Mouse (Mus musculus) C2C12 (cell line): ENCODE results near the gene Abo. TPM values are rescaled to one million over a fixed set of nuclear protein-coding genes. Genes with fewer than 3 reads are reported as not detected.
"Not testable (repeated sequence)": the region's sequence is repeated elsewhere in the genome, so short reads cannot be mapped to it uniquely, and the experiment has no call there.

ENCODE experiments used
- H3K27me3 ChIP-seq: one replicate; pipeline ENCODE4 v1.6.1; 2011; ENCODE audit not compliant: control insufficient read depth, insufficient read depth, insufficient read length
- H3K36me3 ChIP-seq: one replicate; pipeline ENCODE4 v1.6.1; 2011; ENCODE audit not compliant: control insufficient read depth, insufficient read depth
- H3K4me3 ChIP-seq: one replicate; pipeline ENCODE4 v1.5.1; 2011; ENCODE audit warnings: mild to moderate bottlenecking, control low read depth; ENCODE audit not compliant: poor library complexity, insufficient read depth, severe bottlenecking
- H3K79me2 ChIP-seq: one replicate; pipeline ENCODE4 v1.6.1; 2011; ENCODE audit not compliant: control insufficient read depth, insufficient read depth
- H3K79me3 ChIP-seq: one replicate; pipeline ENCODE4 v1.6.1; 2011; ENCODE audit warnings: low read depth, control low read depth
- H3ac ChIP-seq: one replicate; pipeline ENCODE3; 2011; ENCODE audit warnings: low read depth; ENCODE audit not compliant: control insufficient read depth, insufficient read length
- CEBPB ChIP-seq: IDR thresholded peaks from one replicate; pipeline ENCODE4 v1.6.1; 2011; ENCODE audit warnings: low read depth, mild to moderate bottlenecking, control low read depth, moderate library complexity
- CTCF ChIP-seq: IDR thresholded peaks from one replicate; pipeline ENCODE4 v1.5.1; 2011; ENCODE audit not compliant: control insufficient read depth, insufficient read depth, insufficient read length
- FOSL1 ChIP-seq: IDR thresholded peaks from one replicate; pipeline ENCODE4 v1.8.0; 2011; ENCODE audit warnings: mild to moderate bottlenecking, low read length; ENCODE audit not compliant: poor library complexity, insufficient read depth, severe bottlenecking
- MAX ChIP-seq: IDR thresholded peaks from one replicate; pipeline ENCODE4 v1.6.1; 2011; ENCODE audit warnings: mild to moderate bottlenecking, control low read depth
- MYOD1 ChIP-seq: IDR thresholded peaks from one replicate; pipeline ENCODE4 v1.6.1; 2011; ENCODE audit warnings: low read depth; ENCODE audit not compliant: control insufficient read depth, insufficient read length
- MYOG ChIP-seq: IDR thresholded peaks from one replicate; pipeline ENCODE4 v1.6.1; 2011; ENCODE audit not compliant: control insufficient read depth, insufficient read length; ENCODE audit errors: extremely low read depth
- USF1 ChIP-seq: IDR thresholded peaks from one replicate; pipeline ENCODE4 v1.6.1; 2011; ENCODE audit warnings: low read depth, mild to moderate bottlenecking, control low read depth, moderate library complexity
- polyA plus RNA-seq: library from polyadenylated mRNA; unstranded; fragments of >200 nt; fragmentation: generic; extraction: Trizol; gene quantifications from one replicate; pipeline ENCODE4 v1.2.1, GENCODE M21; 2012; ENCODE audit warnings: missing spikeins

Gene Abo
- polyA plus RNA-seq, 1 experiment, result not detected

DNA sequence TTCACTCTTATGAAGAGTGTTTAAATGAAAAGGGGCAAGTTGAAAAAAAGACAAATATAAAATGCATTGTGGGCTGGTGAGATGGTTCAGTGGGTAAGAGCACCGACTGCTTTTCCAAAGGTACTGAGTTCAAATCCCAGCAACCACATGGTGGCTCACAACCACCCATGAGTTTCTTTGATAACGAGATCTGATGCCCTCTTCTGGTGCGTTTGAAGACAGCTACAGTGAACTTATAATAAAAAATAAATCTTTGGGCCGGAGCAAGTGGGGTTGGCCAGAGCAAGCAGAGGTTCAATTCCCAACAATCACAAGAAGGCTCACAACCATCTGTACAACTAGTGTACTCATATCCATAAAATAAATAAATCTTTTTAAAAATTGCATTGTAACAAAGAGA, 31.1 kb upstream of the Abo start:
- Histone ChIP-seq H3K27me3 (no peaks in the 10 kb centered on the region), H3K4me3 (no peak overlapping the region), H3K79me2 (peaks cover 28% of the 10 kb centered on the region), H3K36me3 (peaks cover 96% of the 10 kb centered on the region), H3ac (no peak overlapping the region), H3K79me3 (peaks cover 17% of the 10 kb centered on the region)
- TF ChIP-seq MYOD1 (no peak), CTCF (no peak)

DNA sequence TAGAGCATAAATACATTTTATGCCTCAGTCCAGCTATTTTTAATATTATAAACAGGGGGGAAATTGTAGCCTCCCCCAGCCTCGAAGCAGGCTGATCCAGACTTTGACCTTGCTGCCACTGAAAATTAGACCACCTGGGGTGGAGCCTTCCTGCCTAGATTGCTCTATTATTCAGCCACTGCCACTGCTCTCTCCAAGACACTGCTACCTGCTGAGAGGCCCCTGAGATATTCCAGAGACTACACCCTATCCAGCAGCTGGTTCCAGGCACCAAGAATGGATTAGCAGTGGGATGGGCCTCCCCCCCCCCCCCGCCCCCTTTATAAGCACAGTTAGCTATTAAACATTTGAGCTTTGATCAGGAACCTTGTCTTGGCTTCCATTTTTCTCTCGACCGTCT, 21.4 kb upstream of the Abo start:
- H3K79me3 ChIP-seq, H3K27me3 ChIP-seq, H3K79me2 ChIP-seq, H3ac ChIP-seq, H3K4me3 ChIP-seq: not testable (repeated sequence)
- peaks cover 26% of the 10 kb centered on the region for H3K36me3 ChIP-seq

DNA sequence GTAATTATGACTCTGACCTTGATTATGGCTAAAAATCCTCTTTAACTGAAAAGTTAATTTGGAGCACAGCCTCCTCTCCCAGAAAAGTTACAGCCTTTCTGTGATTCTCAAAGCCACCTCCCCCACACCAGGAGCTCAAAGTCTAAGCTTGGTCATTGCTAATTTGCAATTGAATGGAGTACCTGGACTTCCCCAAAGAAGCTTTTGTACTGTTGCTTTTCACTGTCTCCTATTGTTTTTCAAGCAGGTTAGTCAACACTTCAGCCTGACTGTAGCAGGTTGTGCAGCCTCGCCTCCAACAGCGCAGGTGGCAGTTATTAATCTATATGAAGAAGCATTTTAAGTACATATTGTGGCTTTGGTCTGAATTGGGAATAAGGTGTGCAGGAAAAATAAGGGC, 20.8 kb upstream of the Abo start:
- not testable (repeated sequence) for H3K27me3 ChIP-seq, H3K4me3 ChIP-seq, H3K79me3 ChIP-seq, H3K79me2 ChIP-seq, H3ac ChIP-seq
- H3K36me3 ChIP-seq, result peaks cover 19% of the 10 kb centered on the region

DNA sequence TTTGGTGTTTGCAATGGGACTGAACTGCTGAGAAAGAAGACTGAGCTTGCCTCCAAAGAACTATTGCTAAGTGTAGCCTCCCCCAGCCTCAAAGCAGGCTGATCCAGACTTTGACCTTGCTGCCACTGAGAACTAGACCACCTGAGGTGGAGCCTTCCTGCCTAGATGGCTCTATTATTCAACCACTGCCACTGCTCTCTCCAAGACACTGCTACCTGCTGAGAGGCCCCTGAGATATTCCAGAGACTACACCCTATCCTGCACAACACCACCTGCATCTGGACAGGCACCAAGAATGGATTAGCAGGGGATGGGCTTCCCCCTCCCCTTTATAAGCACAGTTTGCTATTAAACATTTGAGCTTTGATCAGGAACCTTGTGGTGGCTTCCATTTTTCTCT, 13.8 kb upstream of the Abo start:
- no peak overlapping the region for H3ac ChIP-seq
- no peaks in the 10 kb centered on the region for H3K79me2 ChIP-seq
- no peak for TF ChIP-seq MYOG
- no peaks in the 10 kb centered on the region for H3K36me3 ChIP-seq
- no peak overlapping the region for H3K4me3 ChIP-seq
- no peaks in the 10 kb centered on the region for H3K27me3 ChIP-seq
- H3K79me3 ChIP-seq, result no peaks in the 10 kb centered on the region

DNA sequence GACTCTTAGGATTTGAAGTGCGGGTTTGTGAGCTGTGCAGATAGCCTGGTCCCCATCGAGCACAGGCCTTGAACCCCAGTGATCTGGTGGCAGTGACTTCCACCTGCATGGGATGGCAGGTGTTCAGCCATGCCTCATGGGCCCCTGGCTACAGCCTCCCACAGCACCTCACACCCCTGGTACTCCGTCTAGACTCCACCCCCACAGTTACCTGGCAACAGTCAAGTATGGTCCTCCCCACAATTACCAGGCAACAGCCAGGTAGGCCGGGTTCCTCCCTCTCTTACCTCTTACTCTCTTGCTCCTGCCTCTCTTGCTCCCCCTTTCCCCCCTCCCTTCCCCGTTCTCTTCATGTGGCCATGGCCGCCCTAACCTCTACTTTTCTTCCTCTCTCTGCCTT, 5.9 kb upstream of the Abo start:
- Histone ChIP-seq H3K79me3 (no peaks in the 10 kb centered on the region), H3K27me3 (peaks cover 36% of the 10 kb centered on the region), H3K4me3 (no peak overlapping the region), H3ac (no peak overlapping the region), H3K36me3 (no peaks in the 10 kb centered on the region), H3K79me2 (no peaks in the 10 kb centered on the region)
- TF ChIP-seq MAX (no peak), CEBPB (no peak)

DNA sequence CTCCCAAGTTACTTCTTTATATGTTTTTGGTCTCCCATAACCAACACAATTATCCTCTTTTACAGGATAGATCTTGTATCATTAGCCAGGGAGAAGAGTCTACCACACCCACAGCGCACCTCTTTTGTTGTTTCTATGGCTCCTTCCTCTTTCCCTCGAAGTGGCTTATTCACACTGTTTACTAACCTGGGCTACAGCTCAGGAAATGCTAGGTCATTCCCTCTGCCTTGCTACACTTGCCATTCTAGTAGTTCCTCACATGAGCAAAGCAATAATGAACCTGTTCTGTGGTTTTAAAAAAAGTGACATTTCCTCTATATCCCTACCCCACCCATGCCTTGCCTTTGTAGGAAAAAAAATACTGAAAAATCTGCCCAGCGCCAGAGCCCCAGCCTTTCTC, 1.9 kb downstream of the Abo start:
- Histone ChIP-seq H3K4me3 (no peak overlapping the region), H3K27me3 (peaks cover 14% of the 10 kb centered on the region)

DNA sequence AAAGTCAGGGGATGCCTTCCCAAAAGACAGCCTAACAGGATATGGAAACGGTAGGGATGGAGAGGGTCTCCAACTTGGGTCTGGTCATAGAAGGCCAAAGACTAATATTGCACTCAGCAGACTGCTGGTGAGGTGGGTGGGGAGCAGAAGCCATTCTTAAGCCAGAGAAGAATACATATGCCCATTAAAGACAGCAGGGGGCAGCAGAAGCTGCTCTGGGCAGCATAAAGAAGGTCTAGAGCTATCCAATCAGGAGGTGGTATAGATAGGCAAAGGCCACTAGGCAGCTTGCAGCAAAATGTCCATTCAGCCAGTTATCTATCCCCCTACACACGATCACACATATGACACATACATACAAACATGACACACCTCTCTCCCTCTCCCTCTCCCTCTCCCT, 17.1 kb downstream of the Abo start:
- Histone ChIP-seq H3K79me2 (no peaks in the 10 kb centered on the region), H3K4me3 (no peak overlapping the region), H3K36me3 (no peaks in the 10 kb centered on the region), H3K27me3 (peaks cover 14% of the 10 kb centered on the region), H3K79me3 (no peaks in the 10 kb centered on the region), H3ac (no peak overlapping the region)
- TF ChIP-seq CTCF (no peak), MAX (no peak), MYOD1 (no peak), USF1 (no peak), MYOG (no peak), FOSL1 (no peak), CEBPB (no peak)

More for the DNA sequence above, 1.9 kb downstream of the Abo start:
- Histone ChIP-seq H3K79me2 (no peaks in the 10 kb centered on the region), H3K79me3 (no peaks in the 10 kb centered on the region), H3K36me3 (no peaks in the 10 kb centered on the region), H3ac (no peak overlapping the region)
- TF ChIP-seq CTCF, result no peak
- TF ChIP-seq MYOD1, result no peak
- TF ChIP-seq CEBPB, result no peak
- TF ChIP-seq MAX, result no peak

DNA sequence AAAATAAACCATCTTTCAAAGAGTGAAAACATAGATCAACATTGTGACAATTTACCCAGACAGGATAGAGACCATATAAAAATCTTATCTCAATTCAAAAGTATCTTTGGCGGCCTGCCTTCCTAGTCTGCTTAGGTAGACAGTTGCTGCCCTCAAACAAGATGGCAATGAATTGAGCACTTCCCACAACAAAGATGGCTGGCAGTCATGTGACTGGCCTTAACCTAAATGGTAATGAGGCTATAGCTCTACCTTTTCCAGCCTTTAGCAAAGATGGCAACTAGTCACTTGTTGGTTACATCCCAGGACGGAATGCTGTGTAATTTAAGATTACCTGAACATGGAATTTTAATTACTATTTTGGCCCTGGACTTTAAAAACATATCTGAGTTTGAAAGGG, 32.3 kb downstream of the Abo start:
- TF ChIP-seq USF1 (peak; percentile 54), MAX (no peak), CTCF (no peak)
- Histone ChIP-seq H3K79me2 (no peaks in the 10 kb centered on the region), H3ac (no peak overlapping the region), H3K36me3 (no peaks in the 10 kb centered on the region), H3K4me3 (no peak overlapping the region), H3K27me3 (peaks cover 3% of the 10 kb centered on the region), H3K79me3 (no peaks in the 10 kb centered on the region)
